Mouse (Mus musculus) heart, adult 8-10 months (tissue): ENCODE results near the gene Rcn3. TPM values are rescaled to one million over a fixed set of nuclear protein-coding genes. Genes with fewer than 3 reads are reported as not detected.
"Not testable (repeated sequence)": the region's sequence is repeated elsewhere in the genome, so short reads cannot be mapped to it uniquely, and the experiment has no call there.

Experiments
- DNase-seq: peaks from one replicate; pipeline ENCODE4 v3.0.0; 2022; ENCODE audit warnings: low spot score
- total RNA-seq, 4 experiments: library from RNA; stranded (reverse); gene quantifications; 2 replicates each; pipeline ENCODE4 v1.2.4; 2022

Rcn3 gene
- total RNA-seq, 4 experiments from 2014 or later: 17.8 to 27.4 (median 21.4) TPM

DNA sequence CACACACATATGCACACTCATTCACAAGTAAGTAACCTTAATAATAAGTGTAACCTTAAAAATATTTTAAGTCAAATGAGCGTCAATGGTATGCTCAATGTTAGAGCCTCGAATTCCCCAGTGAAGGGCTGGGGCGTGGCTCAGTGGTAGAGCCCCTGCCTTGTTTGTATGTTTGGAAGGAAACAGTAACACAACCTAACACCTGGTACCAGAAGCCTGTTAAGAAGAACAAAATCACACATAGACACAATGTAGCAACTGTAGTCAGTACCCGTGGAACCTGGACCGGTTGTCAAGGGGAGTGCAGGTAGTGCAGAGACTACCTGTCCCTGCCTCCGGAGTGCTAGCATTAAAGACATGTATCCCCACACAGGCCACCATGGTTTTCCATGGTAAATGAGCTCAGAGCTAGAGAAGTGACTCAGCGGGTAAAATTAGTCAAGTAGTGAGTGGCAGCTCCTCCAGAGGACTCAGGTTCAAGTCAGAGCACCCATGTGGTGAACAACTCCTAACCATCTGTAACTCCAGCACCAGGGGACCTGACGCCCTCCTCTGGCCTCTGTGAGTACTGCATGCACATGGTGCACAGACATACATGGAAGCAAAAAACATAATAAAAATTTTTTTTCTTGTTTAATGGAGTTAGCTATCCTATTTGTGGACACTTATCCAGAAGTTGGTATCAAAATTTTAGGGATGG lies 6.7 kb upstream of the Rcn3 start:
- no peak for DNase-seq

DNA sequence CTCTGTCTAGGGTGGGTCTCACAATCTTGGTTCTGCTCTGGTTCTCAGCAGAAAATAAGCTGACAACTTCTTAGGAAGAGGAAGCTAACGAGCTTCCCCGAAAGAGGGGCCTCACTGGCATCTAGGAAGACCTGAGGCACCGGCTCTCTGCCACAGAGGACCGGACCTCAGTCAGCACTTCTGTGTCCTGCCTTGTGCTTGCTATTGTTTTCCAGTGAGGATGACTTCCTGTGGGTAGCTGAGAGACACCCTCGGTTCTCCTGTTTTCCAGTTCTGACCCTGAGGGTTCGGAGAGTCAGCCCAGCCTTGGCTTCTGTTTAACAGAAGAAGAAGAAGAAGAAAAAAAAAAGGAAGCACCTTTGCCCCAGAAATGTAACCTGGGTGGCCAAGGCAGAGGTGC lies 5.5 kb upstream of the Rcn3 start:
- DNase-seq: no peak

DNA sequence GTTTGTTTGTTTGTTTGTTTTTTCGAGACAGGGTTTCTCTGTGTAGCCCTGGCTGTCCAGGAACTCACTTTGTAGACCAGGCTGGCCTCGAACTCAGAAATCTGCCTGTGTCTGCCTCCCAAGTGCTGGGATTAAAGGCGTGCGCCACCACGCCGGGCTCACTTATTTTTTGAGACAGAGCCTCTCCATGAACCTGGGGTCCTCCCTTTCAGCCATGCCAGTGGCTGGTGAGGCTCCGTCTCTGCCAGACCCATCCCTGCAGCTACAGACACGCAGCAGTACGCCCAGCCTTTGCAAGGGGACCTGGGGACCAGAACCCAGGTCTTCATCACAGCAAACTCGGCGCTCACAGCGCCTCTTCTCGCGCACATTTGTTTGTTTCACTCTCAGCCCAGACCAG lies 3.9 kb upstream of the Rcn3 start:
- DNase-seq: not testable (repeated sequence)

DNA sequence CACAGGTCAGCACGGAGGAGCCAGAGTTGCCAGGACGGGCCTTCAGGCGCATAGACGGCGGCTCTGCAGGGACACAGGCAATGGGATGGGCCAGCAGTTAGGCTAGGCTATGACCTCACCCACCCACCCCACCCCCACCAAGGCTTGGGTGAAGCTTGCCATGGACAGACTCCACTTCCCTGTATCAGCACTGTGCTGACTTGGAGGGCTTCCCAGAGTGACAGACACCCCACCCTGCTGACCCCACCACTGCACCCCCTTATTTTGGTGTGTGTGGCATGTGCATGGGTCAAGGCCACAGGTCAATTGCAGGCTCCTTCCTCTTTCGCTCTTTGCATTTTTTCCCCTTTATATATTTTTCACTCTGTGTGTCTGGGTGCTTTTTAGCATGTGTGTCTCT lies 3.3 kb upstream of the Rcn3 start:
- no peak for DNase-seq

DNA sequence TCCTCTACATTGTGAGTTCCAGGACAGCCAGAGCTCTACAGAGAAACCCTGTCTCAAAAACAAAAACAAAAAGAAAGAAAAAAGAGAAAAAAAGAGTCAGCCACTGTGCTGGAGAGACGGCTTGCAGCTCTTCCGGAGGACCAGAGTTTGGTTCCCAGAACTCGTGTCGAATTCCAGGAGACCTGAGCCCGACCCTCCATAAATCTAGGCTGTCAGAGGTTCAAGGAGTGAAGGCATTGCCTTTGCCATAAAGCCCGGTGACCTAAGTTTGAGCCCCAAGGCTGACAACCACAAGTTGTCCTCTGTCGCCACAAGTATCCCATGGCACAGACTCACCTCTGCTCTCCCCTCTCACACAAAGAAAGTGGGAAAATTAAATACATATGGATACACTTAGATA lies 2.1 kb upstream of the Rcn3 start:
- no peak for DNase-seq

DNA sequence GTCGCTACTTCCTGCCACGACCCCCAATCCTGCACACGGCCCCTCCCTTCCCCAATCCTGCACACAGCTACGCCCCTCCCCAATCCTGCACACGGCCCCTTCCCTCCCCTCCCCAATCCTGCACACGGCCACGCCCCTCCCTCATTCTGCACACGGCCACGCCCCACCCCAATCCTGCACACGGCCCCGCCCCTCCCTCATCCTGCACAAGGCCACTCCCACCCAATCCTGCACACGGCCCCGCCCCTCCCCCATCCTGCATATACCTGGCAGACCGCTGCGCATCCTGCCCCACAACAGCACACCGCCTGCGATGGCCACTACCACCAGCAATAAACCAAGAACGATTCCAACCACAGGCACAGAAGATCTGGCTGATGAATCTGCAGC lies 1.5 kb upstream of the Rcn3 start:
- no peak for DNase-seq

DNA sequence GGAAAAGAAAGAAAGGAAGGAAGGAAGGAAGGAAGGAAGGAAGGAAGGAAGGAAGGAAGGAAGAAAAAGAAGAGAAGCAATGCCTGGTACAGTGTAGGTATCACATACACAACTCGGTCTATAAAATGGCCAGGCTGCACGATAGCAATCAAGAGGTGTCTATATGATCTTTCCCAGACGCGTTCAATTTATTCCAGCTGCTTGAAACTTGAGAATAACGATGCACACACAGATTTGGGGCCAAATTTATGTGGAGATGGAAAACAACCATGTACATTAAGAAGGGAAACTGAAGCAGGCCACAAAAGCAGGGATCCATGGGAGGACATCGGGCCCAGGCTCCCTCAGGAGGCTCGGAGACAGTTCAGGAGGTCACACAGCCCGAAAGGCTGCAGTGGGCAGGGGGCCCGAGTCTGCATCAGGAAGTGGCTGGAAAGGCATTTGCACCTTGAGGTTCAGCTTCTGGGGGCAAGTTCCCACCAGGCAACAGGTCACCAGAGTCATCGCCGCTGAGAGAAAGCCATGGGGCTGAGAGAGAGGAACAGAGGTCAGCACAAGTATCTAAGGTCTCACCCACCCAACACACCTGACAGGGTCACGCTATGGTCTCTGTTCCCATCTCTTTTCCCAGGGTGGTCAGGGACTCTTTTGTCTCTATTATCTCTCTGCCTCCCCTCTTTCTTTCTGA lies 951 bp upstream of the Rcn3 start:
- no peak for DNase-seq

DNA sequence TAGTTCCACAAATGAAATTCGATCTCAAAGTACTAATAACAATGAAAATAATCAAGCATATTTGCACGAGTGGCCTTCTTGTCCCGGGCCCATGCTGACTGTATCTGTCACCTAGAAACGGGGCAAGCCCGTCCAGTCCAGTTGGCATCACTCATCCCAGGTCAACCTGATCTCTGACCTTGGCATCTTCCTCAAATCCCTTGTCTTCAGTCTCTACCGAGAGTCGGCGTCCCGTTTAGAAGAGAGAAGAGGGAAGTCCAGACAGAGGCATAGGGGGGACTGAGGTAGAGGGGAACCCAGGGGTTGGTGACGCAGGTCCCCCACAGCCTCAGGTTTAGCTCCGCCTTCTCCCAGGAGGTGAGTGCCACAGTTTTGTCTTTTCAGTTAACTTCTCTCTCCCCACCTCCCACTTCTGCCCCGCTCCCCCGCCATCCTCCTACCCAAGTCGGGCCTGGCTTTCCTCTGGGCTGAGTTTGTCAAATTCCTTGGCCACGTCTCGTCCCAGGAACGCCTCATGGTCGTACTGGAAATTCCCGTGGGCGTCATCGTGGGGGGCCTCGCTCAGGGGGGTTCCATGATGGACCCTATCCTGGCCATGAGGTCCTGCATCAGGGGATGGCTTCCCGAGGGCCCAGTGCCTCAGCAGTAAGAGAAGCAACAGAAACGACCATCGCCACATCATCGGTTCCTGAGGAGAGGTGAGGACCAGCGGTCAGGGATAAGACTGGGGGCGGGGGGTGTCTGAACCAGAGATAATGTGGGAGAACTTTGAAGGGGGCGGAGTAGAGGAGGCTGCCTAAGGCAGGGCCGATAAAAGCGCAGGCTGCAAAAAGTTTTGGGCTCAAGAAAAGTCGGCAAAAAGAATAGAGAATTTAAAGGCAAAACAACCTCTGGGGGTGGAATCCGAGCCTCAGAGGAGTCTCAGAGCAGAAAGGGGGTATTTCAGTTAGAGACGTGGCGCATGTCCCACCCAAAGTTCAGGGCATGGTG lies 725 bp downstream of the Rcn3 start:
- no peak for DNase-seq

DNA sequence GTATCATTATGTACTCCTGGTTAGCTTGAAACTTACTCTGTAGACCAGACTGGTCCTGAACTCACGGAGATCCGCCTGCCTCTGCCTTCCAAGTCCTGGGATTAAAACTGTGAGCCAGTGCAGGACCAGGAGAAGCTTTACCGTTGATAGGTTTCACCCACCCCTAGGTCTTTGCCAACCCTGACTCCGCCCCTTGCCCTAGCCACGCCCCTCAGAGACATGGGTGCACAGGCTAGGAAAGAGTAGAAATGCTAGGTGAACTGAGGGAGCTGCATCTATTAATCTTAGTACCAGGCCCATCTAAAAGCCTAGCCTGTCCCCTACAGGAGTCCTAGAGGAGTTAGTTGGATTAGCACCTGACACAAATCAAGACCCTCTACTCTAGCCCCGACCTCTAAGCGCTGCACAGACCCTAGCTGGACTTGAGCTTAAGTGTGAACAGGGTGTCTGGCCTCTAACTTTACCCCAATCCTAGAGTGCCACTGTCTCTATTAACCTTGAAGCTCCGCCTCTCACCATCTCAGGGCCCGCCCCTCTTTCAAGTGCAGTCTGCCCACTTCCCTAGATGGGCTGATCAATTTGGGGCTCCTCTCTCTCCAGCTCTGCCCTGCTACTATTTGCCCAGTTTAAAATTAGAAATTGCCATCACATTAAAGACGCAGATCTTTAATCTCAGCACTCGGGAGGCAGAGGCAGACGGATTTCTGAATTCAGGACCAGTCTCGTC lies 1.6 kb downstream of the Rcn3 start:
- no peak for DNase-seq

DNA sequence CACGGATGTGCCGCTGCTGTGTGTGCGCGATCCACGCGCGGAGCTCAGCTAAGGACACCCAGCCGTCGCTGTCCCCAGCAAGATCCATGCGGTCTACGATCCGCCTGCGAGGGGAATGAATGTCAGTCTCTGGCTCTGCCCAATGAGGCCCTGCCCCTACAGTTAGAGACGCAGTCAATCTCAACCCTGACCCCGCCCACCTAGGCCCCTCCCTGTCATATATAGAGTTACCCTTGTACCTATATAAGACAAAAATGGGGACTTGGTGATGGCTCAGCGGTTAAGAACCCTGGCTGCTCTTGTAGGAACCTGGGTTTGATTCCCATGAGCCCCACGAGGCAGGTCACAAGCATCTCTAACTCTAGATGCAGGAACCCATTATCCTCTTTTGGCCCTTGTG lies 3.4 kb downstream of the Rcn3 start:
- DNase-seq: no peak

DNA sequence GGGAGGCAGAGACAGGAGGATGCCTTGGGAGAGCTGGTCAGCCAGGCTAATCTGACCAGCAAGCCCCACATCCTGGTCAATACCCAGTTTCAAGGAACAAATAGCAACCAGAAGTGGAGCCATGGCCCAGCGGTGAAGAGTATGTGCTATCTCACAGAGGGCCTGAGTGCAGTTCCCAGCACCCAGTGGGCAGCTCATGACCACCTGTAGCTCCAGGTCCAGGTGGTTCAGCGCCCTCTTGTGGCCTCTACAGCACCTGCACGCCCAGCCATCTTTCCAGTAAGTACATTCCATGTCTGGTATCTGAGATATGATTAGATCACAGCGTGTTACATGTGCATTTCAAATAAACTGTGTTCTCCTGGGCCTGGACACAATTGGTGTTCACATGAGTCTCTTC lies 5.9 kb downstream of the Rcn3 start:
- no peak for DNase-seq

DNA sequence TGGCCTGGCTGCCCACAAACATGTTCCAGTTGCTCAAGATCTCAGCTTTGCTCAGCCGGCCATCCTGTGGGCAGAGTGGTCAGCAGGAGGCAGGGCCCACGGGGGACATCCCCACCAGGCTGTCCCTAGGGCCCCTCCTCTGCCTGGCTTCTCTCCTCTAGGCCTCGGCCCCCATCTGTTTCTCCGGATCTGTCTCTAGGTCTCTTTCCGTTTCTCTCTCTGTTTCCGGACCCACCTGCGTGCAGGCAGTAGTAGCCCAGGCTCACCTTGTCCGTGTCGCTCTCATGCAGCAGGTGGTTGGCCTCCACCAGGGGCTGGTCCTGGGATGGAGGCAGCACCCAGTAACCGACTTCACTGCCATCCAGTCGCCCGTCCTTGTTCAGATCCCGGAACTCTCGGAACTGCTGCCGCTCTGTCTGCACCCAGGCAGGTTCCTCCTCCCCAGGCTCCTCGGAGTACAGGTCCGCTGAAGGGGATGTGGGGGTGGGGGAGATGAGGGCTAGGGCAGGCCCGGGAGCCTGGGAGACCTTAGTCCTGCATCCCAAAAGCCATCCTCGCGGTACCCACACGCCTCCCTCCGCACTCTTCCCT lies 8.6 kb downstream of the Rcn3 start:
- no peak for DNase-seq

DNA sequence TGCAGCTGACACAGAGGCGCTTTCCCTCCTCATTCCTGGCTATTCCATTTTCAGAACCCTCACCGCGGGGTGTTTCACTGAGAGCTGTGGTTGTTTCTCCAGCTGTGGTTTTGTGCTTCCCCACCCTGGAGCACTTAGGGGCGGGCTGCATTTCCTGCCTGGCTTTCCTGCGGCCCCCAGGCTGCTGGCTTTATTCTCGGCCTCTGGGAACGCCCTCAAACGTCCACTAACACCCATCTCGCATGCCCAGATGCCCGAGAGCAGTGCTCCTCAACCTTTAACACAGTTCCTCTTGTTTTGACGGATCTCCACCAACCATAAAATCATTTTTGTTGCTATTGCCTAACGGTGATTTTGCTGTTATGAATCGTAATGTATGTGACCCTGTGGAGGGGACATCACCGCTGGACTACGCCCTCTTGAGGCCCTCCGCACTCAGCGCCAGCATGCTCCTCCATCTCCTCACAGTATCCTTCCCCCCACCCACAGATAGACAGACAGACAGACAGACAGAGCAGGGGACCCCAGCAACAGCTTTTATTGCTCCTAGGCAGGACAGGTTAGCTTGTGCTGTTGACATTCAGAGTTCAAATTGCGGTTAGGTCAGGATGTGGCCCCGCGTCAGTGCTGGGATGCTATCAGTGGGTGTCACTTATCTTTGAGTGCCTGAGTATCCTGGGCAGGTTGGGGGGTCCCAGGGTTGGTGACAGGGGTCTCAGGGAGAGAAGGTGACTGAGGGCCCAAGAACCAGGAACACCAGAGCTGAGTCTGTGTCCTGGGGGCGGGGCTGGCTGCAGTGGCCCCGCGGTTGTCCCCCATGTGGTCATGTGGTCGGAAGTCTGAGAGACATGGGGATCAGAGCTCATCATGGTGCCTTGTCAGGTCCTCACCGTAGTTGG lies 9.4 kb downstream of the Rcn3 start:
- DNase-seq: peak; percentile 80

DNA sequence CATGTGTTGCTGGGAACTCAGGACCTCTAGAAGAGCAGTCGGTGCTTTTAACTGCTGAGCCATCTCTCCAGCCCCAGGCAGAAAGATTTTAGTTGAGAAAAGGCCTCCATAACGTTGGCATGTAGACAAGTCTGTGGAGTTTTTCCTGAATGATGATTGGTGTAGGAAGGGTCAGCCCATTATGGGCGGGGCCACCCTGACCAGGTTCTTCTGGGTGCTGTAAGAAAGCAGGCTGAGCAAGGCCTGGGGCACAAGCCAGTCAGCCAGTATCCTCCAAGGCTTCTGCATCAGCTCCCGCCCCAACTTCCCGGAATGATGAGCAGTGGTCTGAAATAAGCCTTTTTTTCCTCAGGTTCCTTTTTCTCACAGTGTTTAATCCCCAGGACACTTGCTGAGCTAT lies 11.0 kb downstream of the Rcn3 start:
- no peak for DNase-seq

DNA sequence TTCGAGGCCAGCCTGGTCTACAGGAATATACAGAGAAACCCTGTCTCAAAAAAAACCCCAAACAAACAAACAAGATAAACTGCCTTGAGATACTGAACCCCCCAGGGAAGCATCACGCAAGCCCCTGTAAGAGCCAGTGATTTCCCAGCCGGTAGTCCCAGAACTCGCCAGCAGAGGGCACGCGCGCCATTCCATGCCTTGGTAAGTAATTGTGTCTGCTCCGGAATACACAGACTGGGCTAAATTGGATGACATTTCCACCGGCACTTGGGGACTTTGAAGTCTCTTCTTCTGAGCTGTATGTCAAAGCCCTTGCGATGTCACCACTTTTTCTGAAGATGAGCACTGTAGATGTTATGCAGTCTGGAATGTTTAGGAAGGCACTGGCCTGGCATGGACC lies 12.2 kb downstream of the Rcn3 start:
- peak; percentile 94 for DNase-seq

DNA sequence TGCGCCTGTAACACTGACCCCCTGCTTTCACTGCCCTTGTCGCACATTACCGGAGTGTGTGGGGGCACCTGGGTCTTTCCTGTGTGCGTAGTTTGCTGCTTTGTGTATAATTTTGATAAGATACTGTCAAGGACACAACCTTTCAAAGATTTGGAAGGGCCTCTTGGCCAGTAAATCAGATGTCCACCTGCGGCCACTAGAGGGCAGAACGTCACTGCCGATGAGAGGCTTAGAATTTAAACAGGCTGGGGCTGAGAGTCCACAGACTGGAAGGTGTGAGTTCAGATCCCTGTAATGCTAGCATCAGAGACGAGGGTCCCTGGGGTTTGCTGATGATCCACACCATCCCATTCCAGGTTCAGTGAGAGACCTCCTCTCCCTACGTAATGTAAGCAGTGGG lies 13.5 kb downstream of the Rcn3 start:
- peak; percentile 80 for DNase-seq

DNA sequence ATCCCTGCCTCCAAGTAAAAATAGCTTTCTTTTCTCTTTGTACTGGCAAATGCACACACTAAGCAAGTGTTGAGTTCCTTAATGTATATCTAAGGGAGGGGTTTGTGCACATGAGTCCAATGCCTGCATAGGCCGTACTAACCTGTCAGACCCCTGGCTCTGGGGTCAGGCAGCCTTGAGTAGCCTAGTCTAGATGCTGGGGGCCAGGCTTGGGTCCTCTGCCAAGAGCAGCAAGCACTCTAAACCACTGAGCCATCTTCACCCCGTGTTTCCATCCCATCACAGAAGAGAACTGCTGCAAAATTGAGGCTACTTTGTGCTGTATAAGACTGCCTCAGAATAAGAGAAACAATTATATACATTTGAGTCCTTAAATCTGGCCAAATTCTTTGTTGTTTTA lies 14.2 kb downstream of the Rcn3 start:
- no peak for DNase-seq

DNA sequence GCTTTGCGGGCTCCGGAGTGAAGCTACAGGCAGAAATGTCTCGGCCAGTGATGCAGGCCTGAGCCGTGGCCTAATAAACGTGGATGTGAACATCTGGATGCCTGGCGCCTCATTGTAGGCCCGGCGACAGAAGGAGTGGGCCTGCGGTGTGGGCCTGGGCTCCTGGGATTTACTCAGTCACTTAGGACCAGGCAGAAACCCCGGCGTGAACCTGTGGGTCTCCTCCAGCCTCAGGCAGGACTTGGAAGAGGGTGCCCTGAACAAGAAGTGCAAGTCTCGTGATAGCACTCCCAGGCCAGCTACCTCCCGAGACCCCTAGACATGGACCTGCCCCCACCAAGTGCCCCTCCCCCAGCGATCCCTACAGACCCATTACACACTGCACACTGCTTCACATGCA lies 14.7 kb downstream of the Rcn3 start:
- no peak for DNase-seq

DNA sequence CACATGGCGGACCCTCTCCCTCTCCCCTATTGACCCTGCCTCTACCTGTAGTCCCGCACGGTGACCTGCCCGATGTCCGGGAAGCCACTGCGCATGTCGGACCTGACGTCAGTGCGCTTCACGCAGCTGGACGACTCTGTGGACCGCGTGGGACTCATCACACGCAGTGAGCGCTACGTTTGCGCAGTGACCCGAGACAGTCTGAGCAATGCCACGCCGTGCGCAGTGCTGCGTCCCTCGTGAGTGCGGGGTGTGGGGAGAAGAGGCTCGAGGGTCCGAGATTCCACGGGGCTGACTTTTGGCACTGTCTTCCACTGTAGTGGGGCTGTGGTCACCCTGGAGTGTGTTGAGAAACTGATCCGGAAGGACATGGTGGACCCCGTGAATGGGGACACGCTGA lies 15.5 kb downstream of the Rcn3 start:
- DNase-seq: no peak

DNA sequence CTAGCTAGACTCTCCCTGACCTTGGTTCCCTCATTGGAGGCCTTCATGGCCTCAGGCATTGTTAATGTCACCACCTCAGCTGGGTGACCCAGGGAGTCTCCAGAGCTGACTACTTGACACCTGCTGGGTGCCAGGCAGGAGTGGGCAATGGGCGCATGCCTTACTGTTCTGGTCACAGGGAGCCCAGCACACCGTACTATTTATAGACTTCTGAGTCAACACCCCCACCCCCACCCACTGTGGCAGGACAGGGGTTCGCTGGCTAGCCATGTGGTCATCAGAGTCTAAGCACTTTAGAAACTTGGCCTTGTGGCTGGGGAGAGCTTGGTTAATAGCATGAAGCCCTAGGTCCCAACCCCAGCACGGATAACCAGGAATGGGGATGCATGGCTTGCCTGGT lies 16.6 kb downstream of the Rcn3 start:
- DNase-seq: no peak
